Mouse (Mus musculus) cortical plate, adult 2 months (tissue): Measurements from ENCODE around the gene Tnfsf4.

Experiments used
- CTCF ChIP-seq: fragments of 200-500 bp; IDR thresholded peaks from 2 replicates; pipeline ENCODE4 v1.5.1; 2011; ENCODE audit warnings: mild to moderate bottlenecking, control low read depth, low read length; ENCODE audit not compliant: insufficient read depth; ENCODE audit errors: extremely low read depth
- POLR2A ChIP-seq: fragments of 200-500 bp; IDR thresholded peaks from 2 replicates; pipeline ENCODE4 v1.6.1; 2011; ENCODE audit warnings: mild to moderate bottlenecking, low read length, control low read depth; ENCODE audit not compliant: insufficient read depth; ENCODE audit errors: extremely low read depth

DNA sequence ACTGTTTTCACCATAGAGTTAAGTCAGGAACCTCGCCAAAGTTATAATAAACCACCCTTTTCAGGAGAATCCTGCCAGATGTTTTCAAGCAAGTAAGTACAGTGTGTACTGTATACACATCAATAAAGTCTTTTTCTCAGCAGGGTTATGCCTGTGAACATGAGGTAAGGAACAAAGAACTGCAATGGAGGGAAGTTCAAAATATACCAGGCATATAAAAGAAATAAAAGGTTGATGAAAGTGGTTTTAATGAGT, 31.8 kb downstream of the Tnfsf4 start:
- TF ChIP-seq POLR2A (no peak), CTCF (no peak)
